Mouse (Mus musculus): ENCODE measurements around the gene Mindy4. TPM values are rescaled to one million over a fixed set of nuclear protein-coding genes. Genes with fewer than 3 reads are reported as not detected.
A peak's percentile ranks its signal among the peaks of the same experiment; 100 is the strongest.

Mindy4 gene
- polyA plus RNA-seq, 1 experiment: 0.52 TPM

GRCm38 (mm10) chr6:55285218-55285617 lies 82.0 kb downstream of the Mindy4 start:
- Histone ChIP-seq H3K27ac (replicated peaks; ENCODE audit: low read depth, low read length) (no peak overlapping the region), H3K4me3 (ENCODE audit: insufficient read depth, low read depth, low read length) (no peak overlapping the region), H3K4me1 (ENCODE audit: control insufficient read depth, insufficient read depth, insufficient read length, low read length) (no peaks in the 10 kb centered on the region)

- no peak overlapping the region for H3K4me3 ChIP-seq (ENCODE audit: insufficient read depth, low read depth, low read length)
- no peak overlapping the region for H3K27ac ChIP-seq (replicated peaks; ENCODE audit: low read depth, low read length)
- peaks cover 11% of the 10 kb centered on the region for H3K4me1 ChIP-seq (ENCODE audit: control insufficient read depth, insufficient read depth, insufficient read length, low read length)
These were observed 84.9 kb downstream of the Mindy4 start for GRCm38 (mm10) chr6:55288007-55288602.

- Histone ChIP-seq H3K27ac (replicated peaks; ENCODE audit: low read depth, low read length) (peak overlapping the region; percentile 96), H3K4me1 (ENCODE audit: control insufficient read depth, insufficient read depth, insufficient read length, low read length) (peaks cover 29% of the 10 kb centered on the region), H3K4me3 (ENCODE audit: insufficient read depth, low read depth, low read length) (no peak overlapping the region)
These were observed 91.5 kb downstream of the Mindy4 start for GRCm38 (mm10) chr6:55294549-55295131.

- Histone ChIP-seq H3K4me1 (ENCODE audit: control insufficient read depth, insufficient read depth, insufficient read length, low read length) (peaks cover 29% of the 10 kb centered on the region), H3K27ac (replicated peaks; ENCODE audit: low read depth, low read length) (peak overlapping the region; percentile 96), H3K4me3 (ENCODE audit: insufficient read depth, low read depth, low read length) (no peak overlapping the region)
These were observed 92.1 kb downstream of the Mindy4 start for GRCm38 (mm10) chr6:55295325-55295724.

DNA sequence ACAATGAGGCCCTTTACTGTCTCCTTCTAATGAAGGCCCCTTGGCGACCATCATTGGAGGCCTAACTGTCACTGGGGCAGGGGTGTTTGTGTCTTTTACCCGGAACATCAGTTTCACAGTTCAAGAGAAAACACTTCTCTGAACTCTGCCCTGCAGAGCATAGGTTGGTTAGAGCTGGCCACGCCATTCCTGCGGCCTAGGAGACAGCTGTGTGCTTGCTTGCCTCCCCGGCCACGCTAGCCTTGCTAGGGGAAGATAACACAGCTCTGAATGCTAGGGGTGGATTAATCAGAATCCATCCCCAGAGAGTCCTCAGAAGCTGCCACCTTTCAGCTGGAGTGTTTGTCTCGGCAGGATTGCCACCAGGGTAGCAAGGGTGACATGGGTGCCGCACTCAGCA lies 96.3 kb downstream of the Mindy4 start:
- Histone ChIP-seq H3K27ac (replicated peaks; ENCODE audit: low read depth, low read length) (peak overlapping the region; percentile 72), H3K4me3 (ENCODE audit: insufficient read depth, low read depth, low read length) (no peak overlapping the region), H3K4me1 (ENCODE audit: control insufficient read depth, insufficient read depth, insufficient read length, low read length) (peaks cover 15% of the 10 kb centered on the region)

DNA sequence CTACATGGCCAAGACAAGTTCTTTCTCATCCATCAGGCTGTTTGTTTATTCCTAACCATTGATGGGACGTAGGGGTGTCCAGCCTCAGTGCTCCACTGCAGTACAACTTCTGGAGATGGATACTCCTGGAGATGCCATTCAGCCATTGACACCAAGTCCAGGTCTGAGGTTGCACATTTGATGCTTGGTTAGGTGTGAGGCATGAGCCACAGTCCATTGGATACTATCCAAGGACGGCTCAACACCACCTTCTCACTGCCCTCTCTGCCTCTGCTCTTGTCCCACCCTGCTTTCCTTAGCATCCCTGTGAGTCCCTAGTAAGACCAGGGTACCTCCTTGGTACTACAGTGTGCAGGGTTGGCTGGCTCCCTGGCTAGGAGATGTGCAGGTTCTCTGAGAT lies 96.7 kb downstream of the Mindy4 start:
- peak overlapping the region; percentile 72 for H3K27ac ChIP-seq (replicated peaks; ENCODE audit: low read depth, low read length)
- peaks cover 15% of the 10 kb centered on the region for H3K4me1 ChIP-seq (ENCODE audit: control insufficient read depth, insufficient read depth, insufficient read length, low read length)
- H3K4me3 ChIP-seq (ENCODE audit: insufficient read depth, low read depth, low read length): no peak overlapping the region

GRCm38 (mm10) chr6:55300704-55301103 lies 97.5 kb downstream of the Mindy4 start:
- peak overlapping the region; percentile 72 for H3K27ac ChIP-seq (replicated peaks; ENCODE audit: low read depth, low read length)
- no peak overlapping the region for H3K4me3 ChIP-seq (ENCODE audit: insufficient read depth, low read depth, low read length)
- peaks cover 13% of the 10 kb centered on the region for H3K4me1 ChIP-seq (ENCODE audit: control insufficient read depth, insufficient read depth, insufficient read length, low read length)

- Histone ChIP-seq H3K4me3 (ENCODE audit: insufficient read depth, low read depth, low read length) (no peak overlapping the region), H3K4me1 (ENCODE audit: control insufficient read depth, insufficient read depth, insufficient read length, low read length) (peaks cover 4% of the 10 kb centered on the region; the same call in 1 of the 2 replicates), H3K27ac (replicated peaks; ENCODE audit: low read depth, low read length) (no peak overlapping the region)
These were observed 107.0 kb downstream of the Mindy4 start for GRCm38 (mm10) chr6:55310179-55310578.

- Histone ChIP-seq H3K27ac (replicated peaks; ENCODE audit: low read depth, low read length) (no peak overlapping the region), H3K4me3 (ENCODE audit: insufficient read depth, low read depth, low read length) (no peak overlapping the region), H3K4me1 (ENCODE audit: control insufficient read depth, insufficient read depth, insufficient read length, low read length) (no peaks in the 10 kb centered on the region)
These were observed 108.8 kb downstream of the Mindy4 start for GRCm38 (mm10) chr6:55311962-55312361.

DNA sequence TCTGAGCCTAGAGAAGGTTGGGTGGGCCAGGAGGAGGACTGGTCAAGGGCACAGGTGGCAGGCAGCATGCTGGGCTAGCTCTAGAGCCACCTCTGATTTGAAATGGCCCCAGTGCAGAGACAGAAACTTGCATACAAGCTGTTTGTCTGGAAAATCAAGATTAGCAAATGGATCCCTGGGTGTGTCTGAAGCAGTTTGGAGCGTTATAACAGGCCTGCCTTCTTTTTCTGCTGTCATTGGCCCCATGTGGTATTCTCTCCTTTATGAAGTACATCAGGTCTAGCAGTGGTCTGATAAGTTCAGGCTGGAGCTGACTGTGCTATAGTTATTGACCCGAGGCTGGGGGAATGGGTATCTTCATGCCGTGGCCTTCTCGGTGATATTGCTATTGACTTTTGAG lies 110.7 kb downstream of the Mindy4 start:
- Histone ChIP-seq H3K4me3 (ENCODE audit: insufficient read depth, low read depth, low read length) (no peak overlapping the region), H3K4me1 (ENCODE audit: control insufficient read depth, insufficient read depth, insufficient read length, low read length) (0 out of 2 replicates have a peak, but pooled peaks cover 2% of the 10 kb centered on the region), H3K27ac (replicated peaks; ENCODE audit: low read depth, low read length) (no peak overlapping the region)

- 0 out of 2 replicates have a peak, but pooled peaks cover 9% of the 10 kb centered on the region for H3K4me1 ChIP-seq (ENCODE audit: control insufficient read depth, insufficient read depth, insufficient read length, low read length)
- no peak overlapping the region for H3K27ac ChIP-seq (replicated peaks; ENCODE audit: low read depth, low read length)
- H3K4me3 ChIP-seq (ENCODE audit: insufficient read depth, low read depth, low read length): no peak overlapping the region
These were observed 111.4 kb downstream of the Mindy4 start for GRCm38 (mm10) chr6:55314628-55315027.

DNA sequence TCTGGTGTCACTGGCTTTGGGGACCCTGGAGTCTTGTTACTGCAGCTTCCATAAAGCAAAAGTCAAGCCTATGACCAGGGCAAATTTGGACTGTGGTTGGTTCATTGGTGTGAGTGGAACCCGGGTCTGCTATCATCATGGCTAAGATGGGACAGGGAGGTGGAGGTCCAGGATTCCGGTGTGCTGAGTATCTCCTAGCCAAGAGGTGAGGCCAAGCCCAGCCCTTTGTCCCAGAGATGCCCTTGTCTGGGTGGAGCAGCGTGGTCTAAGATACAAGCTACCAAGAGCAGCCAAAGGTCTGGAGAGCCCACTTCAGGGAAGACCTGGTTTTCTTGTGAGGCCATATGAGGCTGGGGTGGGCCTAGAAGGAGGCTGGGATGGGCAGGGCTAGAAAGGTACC lies 115.4 kb downstream of the Mindy4 start:
- Histone ChIP-seq H3K27ac (replicated peaks; ENCODE audit: low read depth, low read length) (no peak overlapping the region), H3K4me1 (ENCODE audit: control insufficient read depth, insufficient read depth, insufficient read length, low read length) (peaks cover 15% of the 10 kb centered on the region), H3K4me3 (ENCODE audit: insufficient read depth, low read depth, low read length) (no peak overlapping the region)

DNA sequence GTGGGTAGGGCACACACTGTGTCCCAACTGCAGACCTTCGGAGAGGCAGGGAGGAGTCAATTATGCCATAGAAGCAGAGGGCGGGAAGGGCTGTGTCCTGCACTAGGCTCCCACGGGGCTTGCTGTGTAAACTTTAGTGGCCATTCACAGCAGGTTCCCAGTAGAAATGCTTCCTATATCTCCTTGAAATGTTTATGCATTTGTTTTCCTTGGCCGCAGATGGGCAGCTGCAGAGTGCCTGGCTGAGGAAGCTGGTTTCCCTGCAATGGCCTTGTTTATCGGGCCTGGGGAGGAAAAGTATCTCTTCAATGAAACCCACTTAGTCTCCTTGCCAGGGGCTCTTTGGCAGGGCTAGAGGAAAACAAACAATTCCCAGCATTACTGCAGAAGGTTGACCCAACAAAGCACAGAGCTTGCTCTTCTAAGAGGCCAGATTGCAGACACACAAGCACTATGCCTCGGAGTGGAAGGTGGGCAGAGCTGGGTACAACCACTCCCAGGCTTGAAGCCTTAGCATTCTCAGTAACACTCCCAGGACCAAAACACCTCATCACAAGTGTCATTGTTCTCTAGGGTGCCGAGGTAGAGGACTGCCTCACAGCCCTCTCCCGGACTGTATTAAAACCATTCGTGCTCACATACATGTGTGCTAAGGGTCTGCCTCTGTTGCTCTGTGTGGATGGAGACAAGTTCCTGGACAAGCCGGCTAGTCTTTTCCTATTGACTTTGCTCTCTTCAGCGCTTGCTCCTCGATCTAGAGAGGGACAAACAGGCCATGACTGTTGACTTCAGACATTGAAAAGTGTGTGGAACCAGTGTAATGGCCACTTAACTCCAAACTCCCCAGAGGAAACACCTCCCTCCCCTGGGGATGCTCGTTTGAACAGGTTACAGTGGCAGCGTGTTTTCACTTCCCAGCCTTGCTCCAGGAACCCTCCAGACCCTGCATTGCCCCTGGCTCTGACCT lies 116.7 kb downstream of the Mindy4 start:
- H3K4me1 ChIP-seq (ENCODE audit: control insufficient read depth, insufficient read depth, insufficient read length, low read length): peaks cover 15% of the 10 kb centered on the region
- H3K4me3 ChIP-seq (ENCODE audit: insufficient read depth, low read depth, low read length): no peak overlapping the region
- H3K27ac ChIP-seq (replicated peaks; ENCODE audit: low read depth, low read length): peak overlapping the region; percentile 26; the same call in 1 of the 2 replicates

GRCm38 (mm10) chr6:55320894-55321293 lies 117.7 kb downstream of the Mindy4 start:
- Histone ChIP-seq H3K27ac (replicated peaks; ENCODE audit: low read depth, low read length) (no peak overlapping the region), H3K4me3 (ENCODE audit: insufficient read depth, low read depth, low read length) (no peak overlapping the region), H3K4me1 (ENCODE audit: control insufficient read depth, insufficient read depth, insufficient read length, low read length) (peaks cover 16% of the 10 kb centered on the region)

GRCm38 (mm10) chr6:55321518-55321917 lies 118.3 kb downstream of the Mindy4 start:
- Histone ChIP-seq H3K27ac (replicated peaks; ENCODE audit: low read depth, low read length) (no peak overlapping the region), H3K4me3 (ENCODE audit: insufficient read depth, low read depth, low read length) (no peak overlapping the region), H3K4me1 (ENCODE audit: control insufficient read depth, insufficient read depth, insufficient read length, low read length) (peaks cover 17% of the 10 kb centered on the region)
